Mouse (Mus musculus) spleen, adult 2 months (tissue): ENCODE measurements around the gene Ahcyl1. TPM values are rescaled to one million over a fixed set of nuclear protein-coding genes. Genes with fewer than 3 reads are reported as not detected.

Experiments used
- DNase-seq, 2 experiments: peaks; one replicate each; pipeline versions ENCODE4 v3.0.0 to v3.0.0-alpha.2; 2012 to 2021; ENCODE audit warnings: low spot score in 2 of 2, low read depth in 1 of 2
- H3K27ac ChIP-seq: fragments of 200-500 bp; 2 replicates; pipeline ENCODE4 v1.5.1; 2012; ENCODE audit warnings: low read length, inconsistent platforms; ENCODE audit not compliant: insufficient read depth
- H3K27me3 ChIP-seq: fragments of 200-500 bp; 2 replicates; pipeline ENCODE4 v1.6.1; 2012; ENCODE audit warnings: mild to moderate bottlenecking, moderate library complexity, low read length, inconsistent platforms; ENCODE audit not compliant: control insufficient read depth, insufficient read depth
- H3K36me3 ChIP-seq: fragments of 200-500 bp; 2 replicates; pipeline ENCODE4 v1.6.1; 2012; ENCODE audit warnings: mild to moderate bottlenecking, low read length, inconsistent platforms; ENCODE audit not compliant: control insufficient read depth, insufficient read depth
- H3K4me1 ChIP-seq: fragments of 200-500 bp; 2 replicates; pipeline ENCODE4 v1.6.1; 2011; ENCODE audit warnings: inconsistent platforms; ENCODE audit not compliant: control insufficient read depth, insufficient read depth, insufficient read length
- H3K4me3 ChIP-seq: fragments of 200-500 bp; 2 replicates; pipeline ENCODE4 v1.5.1; 2011; ENCODE audit warnings: mild to moderate bottlenecking, inconsistent platforms; ENCODE audit not compliant: insufficient read depth, insufficient read length; ENCODE audit errors: extremely low read depth
- CTCF ChIP-seq: fragments of 200-500 bp; IDR thresholded peaks from 2 replicates; pipeline ENCODE4 v1.5.1; 2011; ENCODE audit warnings: mild to moderate bottlenecking, inconsistent platforms; ENCODE audit not compliant: insufficient read depth, insufficient read length, insufficient replicate concordance; ENCODE audit errors: extremely low read depth
- POLR2A ChIP-seq: fragments of 200-500 bp; IDR thresholded peaks from 2 replicates; pipeline ENCODE4 v1.6.1; 2011; ENCODE audit warnings: low read depth, low read length, inconsistent platforms
- WGBS: fragments of 180-500 bp; shearing (Covaris S2); methylation state at CpG from one replicate; pipeline ENCODE4 v1.1.7; 2018; 5-methylcytosine and 5-hydroxymethylcytosine counted together
- polyA plus RNA-seq: library from polyadenylated mRNA; depleted of rRNA; stranded (reverse); fragments of >200 nt; gene quantifications from 2 replicates; pipeline ENCODE4 v1.2.3, GENCODE M21; 2012

Ahcyl1 gene
- polyA plus RNA-seq, 1 experiment, result 22.7 TPM

- H3K36me3 ChIP-seq, result no peaks in the 10 kb centered on the region
- no peak overlapping the region for H3K4me3 ChIP-seq
- no peak for TF ChIP-seq POLR2A
- no peak for TF ChIP-seq CTCF
- H3K27ac ChIP-seq, result no peak overlapping the region
- no peak for DNase-seq
- 77% methylated on average over 1 of the region's 1 CpGs for WGBS
- H3K4me1 ChIP-seq, result no peaks in the 10 kb centered on the region
- no peaks in the 10 kb centered on the region for H3K27me3 ChIP-seq
Measured at GRCm38 (mm10) chr3:107683587-107683986, 12.8 kb downstream of the Ahcyl1 start.

DNA sequence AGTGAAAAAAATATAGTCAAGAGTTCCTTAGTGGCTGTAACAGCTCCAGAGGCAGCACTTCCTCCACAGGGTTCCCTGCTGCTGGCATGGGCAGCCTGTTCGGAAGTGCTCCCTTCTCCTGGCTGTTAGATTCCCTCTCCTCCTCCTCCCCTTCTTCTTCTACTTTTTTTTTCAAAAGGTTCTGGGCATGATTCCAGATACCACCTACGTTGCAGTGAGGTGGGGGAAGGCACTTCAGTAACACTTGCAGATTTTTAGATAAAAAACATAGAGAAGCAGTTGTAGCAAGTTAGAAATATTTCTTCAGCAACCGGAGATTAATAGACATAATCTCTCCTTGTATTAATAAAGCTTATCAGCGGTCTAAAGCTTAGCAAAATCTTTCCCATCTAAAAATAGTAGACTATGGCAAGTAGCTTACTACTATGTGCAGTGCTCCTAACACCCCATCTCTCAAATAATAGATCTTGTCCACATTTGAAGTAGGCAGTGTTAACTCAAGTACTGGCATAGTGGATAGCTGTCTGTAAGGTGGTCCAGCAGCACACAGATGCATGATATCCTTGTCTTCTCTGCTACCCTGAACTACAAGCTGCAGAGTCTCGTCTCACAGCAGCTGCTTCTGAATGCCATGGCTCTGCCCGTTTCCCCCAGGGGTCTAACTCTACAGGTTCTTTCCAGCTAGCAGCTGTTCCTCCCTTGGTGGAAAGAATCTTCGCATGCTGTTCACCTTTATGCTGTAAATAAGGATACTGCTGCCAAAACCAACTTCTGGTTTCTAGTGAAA, 15.4 kb downstream of the Ahcyl1 start:
- WGBS, result 53% methylated on average over 7 of the region's 7 CpGs
- no peaks in the 10 kb centered on the region; the same call in 1 of the 2 replicates for H3K36me3 ChIP-seq
- no peak overlapping the region for H3K27ac ChIP-seq
- DNase-seq, result no peak
- H3K4me3 ChIP-seq, result no peak overlapping the region
- H3K4me1 ChIP-seq, result no peaks in the 10 kb centered on the region
- TF ChIP-seq CTCF (no peak), POLR2A (no peak)
- H3K27me3 ChIP-seq, result no peaks in the 10 kb centered on the region

- WGBS, result 63% methylated on average over 2 of the region's 2 CpGs
- no peaks in the 10 kb centered on the region for H3K27me3 ChIP-seq
- H3K27ac ChIP-seq, result no peak overlapping the region
- no peaks in the 10 kb centered on the region for H3K4me1 ChIP-seq
- peaks cover 35% of the 10 kb centered on the region for H3K36me3 ChIP-seq
- no peak for DNase-seq
- no peak overlapping the region for H3K4me3 ChIP-seq
- no peak for TF ChIP-seq POLR2A
- TF ChIP-seq CTCF, result no peak
Measured at GRCm38 (mm10) chr3:107671509-107671908, 24.9 kb downstream of the Ahcyl1 start.

GRCm38 (mm10) chr3:107670500-107670899, 25.9 kb downstream of the Ahcyl1 start:
- Histone ChIP-seq H3K4me1 (no peaks in the 10 kb centered on the region), H3K27ac (no peak overlapping the region), H3K36me3 (peaks cover 38% of the 10 kb centered on the region), H3K27me3 (no peaks in the 10 kb centered on the region), H3K4me3 (no peak overlapping the region)
- TF ChIP-seq CTCF (no peak), POLR2A (no peak)
- DNase-seq, result no peak
- 62% methylated on average over 4 of the region's 4 CpGs for WGBS

DNA sequence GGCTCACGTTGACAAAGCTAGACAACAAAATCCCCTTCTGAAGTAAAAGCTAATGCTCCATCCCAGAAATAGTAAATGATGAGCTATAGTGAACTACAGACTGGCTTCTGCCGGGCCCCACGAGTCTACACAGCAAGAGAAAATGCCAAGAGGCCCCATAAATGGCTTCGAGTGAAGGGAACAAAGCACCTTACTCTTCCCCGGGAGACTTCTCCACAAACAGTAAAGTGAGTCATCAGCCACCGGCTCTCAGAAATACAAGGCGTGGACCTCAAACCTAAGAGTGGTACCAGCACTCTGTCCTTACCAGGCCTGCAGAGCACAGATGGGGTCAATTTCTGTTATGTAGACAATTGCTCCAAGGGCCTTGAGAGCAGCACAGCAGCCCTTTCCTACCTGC, 27.6 kb downstream of the Ahcyl1 start:
- no peak overlapping the region for H3K27ac ChIP-seq
- no peaks in the 10 kb centered on the region for H3K4me1 ChIP-seq
- 91% methylated on average over 7 of the region's 7 CpGs for WGBS
- H3K27me3 ChIP-seq, result no peaks in the 10 kb centered on the region
- DNase-seq, result no peak
- H3K4me3 ChIP-seq, result no peak overlapping the region
- peaks cover 42% of the 10 kb centered on the region for H3K36me3 ChIP-seq
- no peak for TF ChIP-seq POLR2A
- TF ChIP-seq CTCF, result no peak

DNA sequence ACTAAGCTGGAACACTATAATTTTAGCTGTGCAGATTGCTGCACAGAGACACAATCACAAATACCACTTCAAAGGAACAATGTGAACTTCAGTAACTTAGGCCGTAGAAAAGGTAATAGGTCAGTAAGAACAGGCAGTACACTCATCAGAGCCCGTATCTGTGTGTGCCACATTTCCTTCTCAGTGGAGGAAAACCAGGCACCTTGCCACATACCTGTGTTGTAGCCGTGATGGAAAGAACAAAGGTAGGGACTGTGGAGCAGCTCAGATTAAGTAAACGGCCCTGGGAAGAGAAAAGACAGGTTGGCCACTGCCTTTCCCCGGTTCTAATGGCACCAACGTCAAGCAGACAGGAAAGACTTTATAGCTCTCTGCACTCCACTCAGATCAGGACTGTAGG, 28.9 kb downstream of the Ahcyl1 start:
- TF ChIP-seq CTCF, result no peak
- no peak for TF ChIP-seq POLR2A
- no peak for DNase-seq
- H3K4me3 ChIP-seq, result no peak overlapping the region
- no peaks in the 10 kb centered on the region for H3K4me1 ChIP-seq
- no peak overlapping the region for H3K27ac ChIP-seq
- H3K36me3 ChIP-seq, result peaks cover 38% of the 10 kb centered on the region
- 92% methylated on average over 6 of the region's 6 CpGs for whole genome bisulfite sequencing
- no peaks in the 10 kb centered on the region for H3K27me3 ChIP-seq

DNA sequence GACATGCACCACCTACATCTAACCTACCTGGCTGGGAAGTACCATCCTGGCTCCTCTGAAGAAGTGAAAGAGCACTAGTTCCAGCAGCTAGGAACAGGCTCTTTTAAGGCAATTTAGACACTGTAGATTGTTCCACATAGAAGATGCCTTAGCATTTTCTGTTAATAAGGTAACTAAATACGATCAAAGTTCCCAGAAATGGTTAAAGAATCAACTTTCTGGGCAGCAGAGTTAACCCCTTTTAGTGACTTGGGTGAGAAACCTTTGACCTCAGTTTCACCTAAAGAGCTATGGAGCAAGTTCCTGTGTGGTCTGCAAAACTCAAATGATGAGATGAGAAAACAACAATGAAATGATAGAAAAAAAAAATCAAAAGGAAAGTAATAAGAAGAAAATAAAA, 31.7 kb downstream of the Ahcyl1 start:
- Histone ChIP-seq H3K4me3 (no peak overlapping the region), H3K4me1 (no peaks in the 10 kb centered on the region), H3K36me3 (peaks cover 37% of the 10 kb centered on the region), H3K27me3 (no peaks in the 10 kb centered on the region), H3K27ac (no peak overlapping the region)
- DNase-seq, result no peak
- WGBS, result 94% methylated on average over 1 of the region's 1 CpGs
- TF ChIP-seq CTCF (no peak), POLR2A (no peak)
